Mouse (Mus musculus): Measurements from ENCODE around the gene Rhou. TPM values are rescaled to one million over a fixed set of nuclear protein-coding genes. Genes with fewer than 3 reads are reported as not detected.

Rhou gene
- 15.3 and 20.7 TPM in 2 replicates for polyA plus RNA-seq (2012; rRNA removed)

DNA sequence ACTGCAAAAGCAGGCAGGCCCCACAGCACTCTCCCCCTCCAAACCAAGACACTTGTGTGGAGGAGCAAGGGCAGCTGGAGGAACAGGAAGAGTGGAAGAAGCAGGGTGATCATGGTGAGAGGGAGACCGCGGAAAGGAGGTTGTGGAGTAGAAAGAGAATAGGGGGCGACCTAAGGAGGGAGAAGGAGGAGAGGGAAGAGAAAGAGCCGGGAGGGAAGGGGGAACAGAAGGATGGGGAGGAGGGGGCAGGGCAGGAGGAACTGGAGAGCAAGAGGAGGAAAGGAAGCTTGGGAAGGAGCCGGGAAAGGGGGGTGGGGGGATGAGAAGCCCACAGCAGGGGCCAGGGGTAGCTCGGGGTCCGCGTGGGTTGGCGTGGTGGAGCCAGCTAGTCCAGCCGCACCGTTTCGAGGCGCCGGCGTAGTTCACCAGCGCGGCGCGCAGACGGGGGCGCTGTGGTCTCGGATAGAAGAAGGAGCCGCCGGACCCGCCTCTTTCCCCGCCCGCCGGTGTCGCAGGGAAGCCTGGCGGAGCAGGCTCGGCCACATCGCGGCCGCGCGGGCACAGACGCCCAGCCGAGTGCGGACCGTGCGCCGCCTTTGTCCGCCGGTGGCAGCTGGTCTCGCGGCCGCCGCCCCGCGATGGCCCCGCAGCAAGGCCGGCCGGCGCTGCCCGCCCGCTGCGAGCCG is at the start of gene Rhou:
Gene Rhou, plus strand, starts transcription at position 622 of the 686 bp plus-strand sequence.

Other genes with a start within 250 kb of the Rhou start
- gene Mc1r, start 246.8 kb upstream of the Rhou start, polyA plus RNA-seq (2012; rRNA removed) = 0.04 and 0.05 TPM in 2 replicates
- gene Tubb3, start 242.5 kb upstream of the Rhou start, polyA plus RNA-seq (2012; rRNA removed) = 858 and 1,002 TPM in 2 replicates
- 29.3 and 33.4 TPM in 2 replicates for gene Def8, start 230.4 kb upstream of the Rhou start, polyA plus RNA-seq (2012; rRNA removed)
- gene Afg3l1, start 176.0 kb upstream of the Rhou start, polyA plus RNA-seq (2012; rRNA removed) = 33.9 and 35.0 TPM in 2 replicates
- gene Dbndd1, start 138.5 kb upstream of the Rhou start, polyA plus RNA-seq (2012; rRNA removed) = 16.6 and 18.0 TPM in 2 replicates
- 46.6 and 93.4 TPM in 2 replicates for gene Gas8, start 135.1 kb upstream of the Rhou start, polyA plus RNA-seq (2012; rRNA removed)
- gene Rab4a, start 152.1 kb downstream of the Rhou start, polyA plus RNA-seq (2012; rRNA removed) = 29.8 and 33.6 TPM in 2 replicates
- 7.1 and 8.7 TPM in 2 replicates for gene Ccsap, start 206.3 kb downstream of the Rhou start, polyA plus RNA-seq (2012; rRNA removed)
- gene Acta1, start 240.8 kb downstream of the Rhou start, polyA plus RNA-seq (2012; rRNA removed) = 2.3 and 57.2 TPM in 2 replicates

Data from central nervous system, embryonic 11.5 days (tissue).